Mouse (Mus musculus) heart, adult 2 months (tissue): ENCODE data around the gene Pcgf6.

Experiments
- CTCF ChIP-seq: fragments of 200-600 bp; IDR thresholded peaks from 2 replicates; pipeline ENCODE4 v1.8.1; 2022; ENCODE audit warnings: antibody characterized with exemption, mild to moderate bottlenecking, moderate library complexity
- EP300 ChIP-seq: fragments of 200-500 bp; IDR thresholded peaks from 2 replicates; pipeline ENCODE4 v1.6.1; 2011; ENCODE audit warnings: low read depth, low read length, control low read depth; ENCODE audit not compliant: insufficient read depth
- POLR2A ChIP-seq: fragments of 200-500 bp; IDR thresholded peaks from 2 replicates; pipeline ENCODE4 v1.6.1; 2011; ENCODE audit warnings: mild to moderate bottlenecking, low read depth, low read length, control low read depth; ENCODE audit not compliant: insufficient read depth

DNA sequence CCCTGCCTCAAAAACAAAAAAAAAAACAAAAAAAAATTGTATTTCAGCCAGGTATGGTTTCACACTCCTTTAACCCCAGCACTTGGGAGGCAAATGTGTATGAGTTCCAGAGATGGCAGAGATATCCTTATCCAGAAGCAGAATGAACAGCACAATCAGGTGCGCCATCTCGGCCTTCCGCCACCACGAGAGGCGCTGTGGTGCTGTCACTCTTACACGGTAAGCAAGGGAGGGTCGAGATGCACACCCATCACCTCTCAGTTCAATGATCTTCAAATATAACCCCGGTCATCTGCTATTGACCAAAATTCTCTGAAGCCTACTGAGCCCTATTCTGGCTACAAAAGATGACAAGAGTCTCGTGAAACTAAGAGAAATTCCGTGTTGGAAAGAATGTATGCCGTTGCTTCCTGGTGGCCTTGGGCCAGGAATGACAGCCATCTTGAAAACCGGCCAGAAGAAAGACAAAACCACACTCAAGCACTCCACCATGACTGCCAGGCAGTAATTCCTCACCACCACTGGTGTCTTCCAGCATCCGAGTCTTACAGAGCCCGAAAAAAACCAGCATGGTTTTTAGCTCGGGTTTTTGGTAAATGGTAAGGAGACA lies 38.1 kb downstream of the Pcgf6 start:
- TF ChIP-seq POLR2A (no peak), CTCF (no peak), EP300 (no peak)
